Mouse (Mus musculus) kidney, postnatal 4 days (tissue): ENCODE data around the gene Sez6.
A peak's percentile ranks its signal among the peaks of the same experiment; 100 is the strongest.

ENCODE experiments used
- DNase-seq, 2 experiments: peaks; one replicate each; pipeline ENCODE4 v3.0.0; 2021; ENCODE audit warnings: mixed read lengths in 2 of 2

Gene Sez6

DNA sequence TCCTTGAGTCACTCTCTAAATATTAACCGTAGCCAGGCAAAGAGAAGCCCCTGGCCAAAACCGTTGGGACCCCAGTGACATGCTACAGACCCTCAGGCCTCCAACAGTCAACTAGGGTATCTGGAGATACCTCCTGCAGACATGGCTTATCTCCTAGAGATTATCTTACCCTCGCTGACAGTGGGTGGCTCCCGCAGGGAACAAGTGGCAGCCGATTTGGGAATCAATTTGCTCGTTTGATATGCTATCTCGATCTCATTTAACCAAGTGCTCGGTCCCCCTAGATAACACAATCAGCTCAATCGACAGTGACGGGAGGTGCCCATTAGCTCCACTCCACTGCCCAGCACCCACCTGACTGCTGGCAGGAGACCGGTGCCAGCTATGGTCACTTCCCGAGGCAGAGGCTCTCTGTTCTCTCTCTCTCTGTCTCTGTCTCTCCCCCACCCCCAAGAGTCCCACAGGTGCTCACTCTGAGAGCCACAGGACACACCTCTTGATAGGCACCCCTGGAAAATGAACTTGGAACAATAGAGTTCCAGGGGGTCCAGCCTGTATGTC is 19.6 kb downstream of the Sez6 start:
- DNase-seq: no peak

DNA sequence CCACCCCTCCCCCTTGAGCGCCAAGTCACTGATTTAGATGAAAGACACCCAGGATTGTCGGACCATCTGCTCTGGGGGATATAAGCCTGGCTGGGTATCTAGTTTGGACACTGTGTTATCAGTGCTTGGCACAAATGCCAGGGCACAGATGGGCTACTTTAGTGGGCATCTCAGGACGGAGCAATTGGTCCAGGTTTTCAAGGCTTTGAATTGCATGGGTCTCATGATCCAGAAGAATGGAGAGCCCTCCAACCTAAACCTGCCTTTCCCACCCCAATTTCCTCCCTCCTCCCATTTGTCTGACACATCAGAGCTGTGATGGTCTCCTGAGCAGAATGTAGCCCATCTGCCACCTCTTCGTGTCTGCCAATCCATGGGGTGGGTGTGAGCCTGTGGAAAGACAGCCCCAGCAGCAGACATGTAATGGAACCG is 20.2 kb downstream of the Sez6 start:
- DNase-seq: no peak

DNA sequence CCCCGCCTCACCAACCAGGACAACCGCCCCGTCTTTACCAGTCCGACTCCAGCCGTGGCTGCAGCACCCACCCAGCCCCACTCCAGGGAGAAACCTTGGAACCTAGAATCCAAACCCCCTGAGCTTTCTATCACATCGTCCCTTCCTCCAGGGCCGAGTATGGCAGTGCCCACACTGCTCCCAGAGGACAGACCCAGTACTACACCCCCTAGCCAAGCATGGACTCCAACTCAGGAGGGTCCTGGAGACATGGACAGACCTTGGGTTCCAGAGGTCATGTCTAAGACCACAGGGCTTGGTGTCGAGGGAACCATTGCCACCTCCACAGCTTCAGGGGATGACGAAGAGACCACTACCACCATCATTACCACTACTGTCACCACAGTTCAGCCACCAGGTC is 23.1 kb downstream of the Sez6 start:
- DNase-seq: peak; percentile 60 to 61

DNA sequence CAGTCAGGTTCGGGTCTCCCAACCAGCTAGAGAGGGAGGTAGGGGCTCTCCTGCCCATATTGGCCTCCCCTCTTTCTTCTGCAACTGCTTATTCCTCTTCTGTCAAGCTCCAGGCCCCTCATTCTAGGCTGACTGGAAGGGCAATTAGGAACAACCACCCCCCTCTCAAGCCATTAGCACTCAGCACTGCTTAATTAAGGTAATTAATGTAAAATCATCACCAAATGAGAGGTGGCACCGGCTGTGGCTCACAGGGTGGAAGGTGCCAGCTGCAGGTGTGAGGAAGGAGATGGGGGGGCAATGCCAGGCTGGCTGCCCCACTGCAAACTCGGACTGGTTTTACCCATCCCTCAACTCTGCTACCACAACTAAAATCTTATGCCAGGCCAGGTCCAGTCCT is 25.8 kb downstream of the Sez6 start:
- DNase-seq: no peak

DNA sequence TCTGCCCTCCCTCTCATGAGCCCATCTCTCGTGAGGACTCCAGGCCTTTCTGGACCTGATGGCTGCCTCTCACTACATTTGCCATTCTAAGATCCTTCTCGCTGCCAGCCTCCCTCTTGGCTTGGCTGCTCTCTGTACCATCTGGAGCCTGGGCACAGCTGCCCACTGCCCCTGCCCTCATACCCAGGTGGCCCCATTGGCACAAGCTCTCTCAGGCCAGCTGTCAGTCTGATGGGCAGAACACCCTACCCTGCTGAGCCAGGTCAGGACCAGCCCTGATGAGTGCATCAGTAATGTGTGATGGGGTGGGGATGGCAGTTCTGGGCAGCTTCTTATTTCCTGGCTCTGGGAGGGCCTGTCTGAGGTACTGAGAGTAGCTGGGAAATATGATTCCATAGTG is 27.7 kb downstream of the Sez6 start:
- no peak for DNase-seq

DNA sequence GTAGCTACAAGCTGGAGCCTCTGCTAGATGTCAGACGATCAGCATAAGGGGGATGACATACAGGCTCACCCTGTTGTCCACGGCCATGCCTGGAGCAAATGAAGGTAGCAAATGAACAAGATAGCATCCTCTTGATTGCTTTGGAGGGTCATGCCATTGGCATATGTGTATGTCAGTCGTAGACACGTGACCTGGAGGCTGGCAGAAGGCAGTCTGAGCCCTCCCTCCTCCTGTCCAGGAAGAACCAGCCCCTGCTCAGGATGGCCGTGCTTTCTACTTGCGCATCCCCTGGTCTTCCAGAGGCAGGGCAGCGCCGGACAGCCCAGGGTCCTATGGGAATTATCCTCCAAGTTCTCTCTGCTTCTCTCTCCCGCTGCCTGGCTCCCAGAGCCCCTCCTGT is 28.3 kb downstream of the Sez6 start:
- no peak for DNase-seq

DNA sequence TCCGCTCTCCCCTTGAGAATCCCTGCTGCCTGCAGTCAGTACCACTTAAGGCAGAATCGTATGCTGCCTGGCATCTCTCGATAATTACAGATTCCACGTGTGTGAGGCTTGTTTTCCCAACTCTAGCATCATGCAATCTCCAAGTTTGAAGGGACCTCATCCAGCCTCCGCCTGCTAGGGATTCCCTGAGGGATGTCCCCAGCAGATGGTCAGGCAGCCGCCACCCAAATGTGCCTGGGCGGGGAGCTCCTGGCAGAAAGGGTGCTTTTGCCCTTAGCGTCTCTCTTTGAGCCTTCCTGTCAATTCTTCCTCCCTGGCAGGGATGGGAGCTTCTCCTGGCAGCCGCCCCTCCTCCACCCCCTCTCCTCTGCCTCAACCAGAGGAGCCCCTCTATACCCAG is 29.6 kb downstream of the Sez6 start:
- no peak for DNase-seq

DNA sequence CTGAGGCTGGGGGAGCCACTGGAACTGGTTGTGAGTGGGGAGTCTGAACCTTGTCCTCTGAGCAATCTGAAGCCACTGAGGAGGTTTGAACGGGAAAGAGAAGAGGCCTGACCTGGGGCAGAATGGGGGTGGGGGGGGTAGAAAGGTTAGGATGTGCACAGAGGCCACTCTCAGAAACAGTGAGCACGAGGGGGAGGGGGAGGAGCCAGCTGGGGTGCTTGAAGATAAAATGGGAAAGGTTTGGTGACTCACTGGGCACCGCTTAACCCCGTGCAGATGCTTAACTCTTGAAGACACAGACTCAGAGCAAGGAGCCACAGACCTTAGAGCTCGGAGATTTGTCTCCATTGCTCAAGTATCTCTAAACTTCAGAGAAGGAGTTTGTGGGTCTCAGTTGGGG is 30.3 kb downstream of the Sez6 start:
- no peak for DNase-seq

DNA sequence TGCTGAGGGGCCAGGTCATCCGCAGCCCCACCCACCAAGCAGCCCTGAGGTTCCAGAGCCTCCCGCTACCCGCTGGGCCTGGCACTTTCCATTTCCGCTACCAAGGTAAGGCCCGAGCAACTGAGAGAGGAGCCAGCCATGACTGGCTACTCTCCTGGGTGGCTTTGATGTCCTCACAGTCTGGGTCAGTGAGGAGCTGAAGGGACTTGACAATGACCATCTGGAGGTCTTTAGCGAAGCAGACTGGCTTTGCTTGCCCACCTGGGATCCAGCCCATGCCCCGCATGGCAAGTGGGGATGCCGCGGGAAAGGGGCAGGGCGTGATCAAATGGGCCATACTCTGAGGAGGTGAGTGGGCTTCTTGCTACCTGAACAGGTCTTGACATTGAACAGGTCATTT is 32.3 kb downstream of the Sez6 start:
- DNase-seq: no peak

DNA sequence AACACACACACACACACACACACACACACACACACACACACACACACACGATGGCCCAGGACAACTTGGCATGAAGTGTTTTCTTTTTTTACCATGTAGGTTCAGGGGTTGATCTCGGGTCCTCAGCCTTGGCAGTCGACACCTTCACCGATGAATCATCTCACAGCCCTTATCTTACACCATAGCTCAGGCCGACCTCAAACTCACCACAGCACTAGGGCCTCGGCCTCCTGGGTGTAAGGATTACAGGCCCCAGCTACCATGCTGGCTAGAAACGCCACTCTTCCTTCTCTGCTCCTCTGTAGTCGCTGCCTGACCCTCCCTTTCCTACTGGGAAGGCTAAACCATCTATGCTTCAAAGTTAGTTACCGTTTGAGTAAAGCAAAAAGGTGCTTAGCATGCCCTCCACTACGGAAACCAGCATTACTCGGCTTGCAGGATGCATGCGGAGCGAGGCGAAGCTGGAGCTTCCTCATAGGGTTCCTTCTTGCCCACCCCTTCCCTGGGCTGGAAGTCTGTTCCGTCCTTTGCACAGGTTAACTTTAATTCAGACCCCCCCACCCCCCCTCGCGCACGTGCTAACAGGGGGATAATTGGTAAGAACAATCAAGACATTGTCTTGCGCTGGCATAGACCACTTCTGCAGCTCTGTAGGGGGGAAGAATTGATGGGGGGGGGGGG is 34.0 kb downstream of the Sez6 start:
- no peak for DNase-seq

DNA sequence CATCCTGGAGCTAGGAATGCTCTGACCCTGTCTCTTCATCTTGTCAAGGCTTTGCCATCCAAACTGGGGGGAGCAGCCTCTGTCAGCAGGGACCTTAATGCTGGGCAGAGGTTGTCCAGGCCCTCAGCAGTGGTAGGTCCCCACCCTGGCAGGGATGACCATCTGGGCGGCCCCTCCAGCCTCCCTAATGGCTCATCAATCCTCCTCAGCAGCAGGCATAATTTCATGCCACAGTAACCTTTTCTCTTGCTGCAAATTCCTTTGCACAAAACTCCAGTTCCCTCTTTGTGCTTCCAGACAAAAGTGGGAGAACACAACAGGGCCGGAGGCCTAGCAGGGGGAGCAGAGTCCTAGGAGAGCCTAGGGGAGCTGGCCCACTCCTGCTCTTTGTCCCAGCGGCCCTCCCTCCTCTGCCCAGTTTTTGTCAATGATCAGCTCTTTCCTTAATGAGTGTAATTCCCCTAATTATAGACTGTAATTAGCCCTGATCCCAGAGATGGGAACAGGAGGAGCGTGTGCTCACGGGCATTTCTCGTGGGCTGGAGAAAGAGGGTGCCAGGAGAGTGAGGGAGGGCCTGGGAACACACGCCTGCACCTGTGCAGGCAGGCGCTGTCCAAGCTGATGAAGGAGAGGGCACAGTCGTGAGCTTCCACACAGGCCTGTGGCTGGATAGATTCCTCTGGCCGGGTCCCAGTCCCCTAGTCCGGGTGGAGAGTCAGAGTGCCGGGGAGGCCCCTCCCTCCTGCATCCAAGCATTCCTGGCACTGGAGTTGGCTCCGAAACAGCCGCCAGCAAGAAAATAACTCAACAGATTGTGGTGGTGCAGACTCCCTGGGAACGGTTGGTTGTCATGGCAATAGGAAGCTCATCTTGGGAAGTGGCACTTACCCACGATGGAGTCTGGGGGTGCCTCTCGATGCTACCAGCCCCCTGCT is 34.8 kb downstream of the Sez6 start:
- peak; percentile 37 to 44 for DNase-seq

DNA sequence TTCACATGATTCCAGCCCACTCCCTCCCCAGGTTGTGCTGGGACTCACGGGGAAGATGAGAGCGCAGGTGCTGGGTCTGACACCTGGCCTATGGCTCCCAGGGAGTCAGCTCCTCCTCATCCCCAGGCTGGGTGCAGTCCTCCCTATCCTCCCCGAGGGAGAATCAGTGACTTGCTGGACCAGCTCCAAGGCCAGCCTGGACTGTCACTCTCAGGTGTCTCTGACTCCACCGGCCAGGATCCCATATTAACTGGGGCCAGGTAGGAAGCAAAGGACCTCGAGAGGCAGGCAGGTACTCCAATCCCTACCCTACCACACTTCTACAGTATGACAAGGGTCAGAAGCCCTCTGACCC is 35.4 kb downstream of the Sez6 start:
- DNase-seq: no peak

DNA sequence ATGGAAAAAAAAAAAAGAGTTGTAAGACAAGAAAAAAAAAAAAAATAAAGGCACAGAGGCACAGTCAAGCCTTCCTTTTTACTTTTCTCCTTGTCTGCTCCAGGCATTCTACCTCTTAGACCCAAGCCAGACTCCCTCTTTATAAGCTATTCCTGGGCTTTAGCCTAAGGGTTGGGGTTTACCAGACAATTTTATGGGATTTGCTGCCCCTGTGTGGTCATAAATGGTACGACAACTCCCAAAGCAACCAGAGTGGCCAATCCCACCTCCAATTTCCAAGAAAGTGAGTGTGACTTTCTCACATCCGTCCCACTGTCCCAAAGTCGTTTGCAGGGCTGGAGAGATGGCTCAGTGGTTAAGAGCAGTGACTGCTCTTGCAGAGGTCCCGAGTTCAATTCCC is 36.5 kb downstream of the Sez6 start:
- DNase-seq: peak; percentile 81

DNA sequence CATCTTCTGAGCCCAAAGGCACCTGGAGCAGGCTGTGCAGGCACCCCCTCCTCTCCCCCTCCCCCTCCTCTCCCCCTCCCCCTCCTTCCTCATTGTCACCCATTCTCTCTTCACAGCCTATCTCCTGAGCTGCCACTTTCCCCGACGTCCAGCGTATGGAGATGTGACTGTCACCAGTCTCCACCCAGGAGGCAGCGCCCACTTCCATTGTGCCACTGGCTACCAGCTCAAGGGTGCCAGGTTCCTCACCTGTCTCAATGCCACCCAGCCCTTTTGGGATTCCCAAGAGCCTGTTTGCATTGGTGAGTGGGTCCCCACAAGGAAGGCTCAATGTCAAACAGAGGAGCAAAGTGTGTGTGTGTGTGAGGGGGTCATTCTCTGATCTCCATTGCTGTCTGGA is 38.2 kb downstream of the Sez6 start:
- no peak for DNase-seq

DNA sequence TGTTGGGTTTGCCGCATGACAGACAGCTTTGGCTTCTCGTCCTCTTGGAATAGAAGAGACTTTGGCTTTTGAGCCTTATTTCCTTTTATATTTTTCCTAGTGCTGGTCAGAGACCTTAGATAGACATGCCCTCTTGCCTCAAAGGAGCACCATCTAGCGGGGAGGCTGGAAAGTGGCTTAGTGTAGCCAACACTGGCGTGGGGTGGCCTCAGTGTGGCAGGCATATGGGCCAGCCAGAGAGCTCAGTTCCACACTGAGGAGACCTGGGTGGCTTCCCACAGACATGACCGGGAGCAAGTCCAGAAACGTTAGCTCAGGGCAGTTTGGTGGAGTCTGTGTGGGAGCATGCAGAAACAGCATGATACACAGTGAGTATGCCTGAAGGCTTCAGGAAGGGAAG is 40.1 kb downstream of the Sez6 start:
- no peak for DNase-seq

DNA sequence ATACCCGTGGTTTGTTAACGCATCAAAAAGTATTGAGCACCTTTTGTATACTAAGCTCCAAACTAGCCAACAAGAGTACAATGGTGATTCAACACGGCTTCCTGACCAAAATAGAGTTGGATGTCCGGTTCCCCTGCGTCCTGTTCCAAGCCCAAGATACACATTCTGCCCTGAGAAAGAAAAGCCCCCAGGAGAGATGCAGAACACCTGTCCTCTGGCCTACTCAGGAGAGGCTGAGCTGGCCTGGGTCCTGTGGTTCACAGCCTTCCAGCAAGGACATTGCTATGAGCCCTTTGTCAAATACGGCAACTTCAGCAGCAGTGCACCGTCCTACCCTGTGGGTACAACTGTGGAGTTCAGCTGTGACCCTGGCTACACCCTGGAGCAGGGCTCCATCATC is 42.9 kb downstream of the Sez6 start:
- DNase-seq: no peak

DNA sequence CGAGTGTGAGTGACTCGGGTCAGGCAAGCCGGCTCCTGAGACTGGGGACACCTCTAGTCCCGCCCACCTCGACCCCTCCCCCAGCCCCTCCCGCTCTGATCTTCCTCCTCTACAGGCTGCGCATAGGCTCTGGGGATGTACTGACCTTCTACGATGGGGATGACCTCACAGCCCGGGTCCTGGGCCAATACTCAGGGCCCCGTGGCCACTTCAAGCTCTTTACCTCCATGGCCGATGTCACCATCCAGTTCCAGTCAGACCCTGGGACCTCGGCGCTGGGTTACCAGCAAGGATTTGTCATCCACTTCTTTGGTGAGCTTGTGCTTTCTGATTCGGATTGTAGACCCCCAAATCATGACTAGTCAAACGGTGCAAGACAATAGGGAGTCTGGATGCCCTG is 43.7 kb downstream of the Sez6 start:
- no peak for DNase-seq

DNA sequence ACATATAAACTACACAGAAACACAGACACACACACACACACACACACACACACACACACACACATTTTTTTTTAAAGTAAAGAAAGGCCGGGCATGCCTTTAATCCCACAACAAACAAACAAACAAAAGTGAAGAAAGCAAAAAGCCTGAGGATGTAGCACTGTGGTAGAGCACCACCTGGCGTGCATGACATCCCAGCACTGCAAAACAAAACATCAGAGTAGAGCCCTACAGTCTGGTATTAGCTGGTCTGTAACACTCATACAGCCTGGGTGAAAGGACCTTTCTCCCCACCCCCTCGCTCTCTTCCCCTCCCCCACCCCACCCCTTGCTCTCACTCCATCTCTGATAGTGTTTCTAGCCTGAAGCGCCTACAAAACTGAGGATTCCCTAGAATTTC is 45.3 kb downstream of the Sez6 start:
- no peak for DNase-seq

DNA sequence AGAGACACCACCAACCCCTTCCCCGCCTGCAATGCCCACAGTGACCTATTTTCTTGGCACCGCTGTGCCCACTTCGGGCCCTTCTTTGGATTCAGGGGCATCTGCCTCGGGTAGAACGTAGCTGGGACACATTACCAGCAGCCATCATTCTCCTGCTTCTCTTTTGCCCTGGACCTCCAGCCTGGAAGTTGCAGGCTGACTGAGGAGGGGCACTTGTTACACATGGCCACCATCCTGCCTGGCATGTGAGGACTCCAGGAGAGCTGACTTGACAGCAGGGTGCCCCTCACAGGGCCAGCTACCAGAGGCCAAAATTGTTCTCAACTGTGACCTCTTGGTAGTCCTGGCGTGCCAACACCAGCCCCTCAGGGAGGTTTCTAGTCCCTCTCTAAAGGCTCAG is 47.6 kb downstream of the Sez6 start:
- no peak for DNase-seq

DNA sequence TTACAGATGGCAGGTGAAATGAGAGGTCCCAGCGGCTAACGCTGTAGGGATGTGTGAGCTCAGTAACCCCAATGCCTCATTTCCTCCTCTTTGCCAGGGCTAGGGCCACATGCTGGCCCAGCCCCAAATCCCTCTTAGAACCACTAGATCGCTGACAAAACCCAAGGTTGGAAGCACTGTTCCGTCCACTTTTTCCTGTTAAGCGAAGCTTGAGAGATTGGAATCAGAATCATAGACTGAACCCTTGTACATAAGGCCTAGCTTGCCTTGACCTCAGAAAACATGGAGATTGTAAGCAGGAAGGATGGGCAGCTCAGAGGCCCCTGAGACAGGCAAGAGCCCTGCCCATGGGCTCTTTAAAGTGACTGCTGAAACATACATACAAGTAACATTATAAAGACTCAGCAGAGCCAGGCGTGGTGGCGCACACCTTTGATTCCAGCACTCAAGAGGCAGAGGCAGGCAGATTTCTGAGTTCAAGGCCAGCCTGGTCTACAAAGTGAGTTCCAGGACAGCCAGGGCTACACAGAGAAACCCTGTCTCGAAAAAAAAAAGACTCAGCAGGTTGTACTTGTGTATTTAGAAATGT is 48.7 kb downstream of the Sez6 start:
- DNase-seq: no peak

DNA sequence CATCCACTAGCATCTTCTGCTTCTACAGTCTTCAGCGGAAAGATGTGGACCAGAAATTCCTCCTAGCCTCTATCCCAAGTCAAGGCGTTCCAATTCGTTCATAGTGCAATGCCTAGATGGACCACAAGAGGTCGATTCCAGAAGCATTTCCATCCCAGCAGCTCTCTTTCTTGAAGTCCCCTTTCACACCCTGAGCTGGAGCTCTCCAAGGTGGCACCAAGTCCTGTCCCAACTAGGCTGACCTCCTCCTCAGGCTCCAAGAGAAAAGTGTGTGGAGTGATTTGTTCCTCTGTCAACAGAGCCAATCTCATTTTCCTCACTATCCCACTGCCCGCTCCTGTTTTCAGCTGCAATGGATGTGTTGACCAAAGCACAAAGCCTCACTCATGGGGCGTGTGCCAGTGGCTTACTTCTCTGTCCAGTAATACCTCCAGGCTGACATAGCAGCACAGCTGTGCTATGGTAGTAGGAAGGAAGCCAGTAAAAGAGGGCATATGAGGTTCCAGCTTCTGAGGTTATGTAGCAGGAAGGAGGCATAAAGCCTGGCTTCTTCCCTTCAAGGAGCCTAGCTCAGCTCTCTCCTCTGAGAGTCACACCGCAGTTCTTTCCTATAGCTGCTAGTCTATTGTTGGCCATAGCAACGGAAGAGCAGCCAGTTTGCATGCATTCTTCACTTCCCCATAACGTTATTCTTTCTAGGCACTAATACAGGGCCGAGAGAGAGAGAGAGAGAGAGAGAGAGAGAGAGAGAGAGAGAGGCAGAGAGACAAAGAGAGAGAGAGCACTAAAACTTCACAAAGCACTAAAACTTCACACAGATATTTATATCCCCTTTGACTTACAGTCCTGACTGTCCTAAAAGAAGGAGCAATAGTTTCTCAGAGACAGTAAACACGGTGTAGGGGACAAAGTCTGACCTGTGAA is 49.9 kb downstream of the Sez6 start:
- peak; percentile 71 to 82 for DNase-seq

DNA sequence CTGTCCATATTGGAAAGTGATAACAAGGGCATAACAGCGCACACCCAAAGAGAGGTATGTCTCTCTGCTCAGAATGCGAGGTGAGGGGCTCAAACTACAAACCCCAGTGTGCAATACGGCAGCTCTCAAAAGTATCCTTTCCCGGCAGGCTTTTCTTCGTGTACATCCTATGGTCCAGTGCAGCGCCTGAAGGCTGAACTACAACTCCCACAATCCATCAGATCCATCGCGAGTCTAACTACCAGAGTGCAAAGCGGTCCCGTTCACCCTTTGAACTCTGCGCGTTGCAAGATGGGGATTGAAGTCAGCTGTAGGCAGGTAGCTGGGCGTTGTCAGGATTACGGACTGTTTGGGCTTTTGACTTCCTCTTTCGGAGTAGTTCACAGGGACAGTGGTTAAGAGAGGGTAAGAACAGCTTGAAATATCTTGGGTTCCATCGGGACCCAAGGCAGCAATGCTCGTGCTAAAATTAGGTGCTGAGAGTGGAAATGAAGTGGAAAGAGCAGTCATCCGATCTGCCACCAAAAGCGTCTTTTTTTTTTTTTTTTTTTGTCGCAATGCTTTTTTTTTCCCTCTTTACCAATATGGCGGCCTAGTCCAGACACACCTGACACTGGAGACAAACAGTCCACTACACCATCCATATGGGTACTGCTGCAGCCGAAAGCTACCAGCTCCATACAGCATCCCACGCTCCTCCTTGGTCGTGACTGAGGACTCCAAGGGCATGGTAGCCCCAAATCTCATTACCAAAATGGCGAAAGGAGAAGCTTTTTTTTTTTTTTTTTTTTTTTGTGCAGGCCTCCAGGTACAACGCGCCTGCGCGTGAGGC is 51.2 kb downstream of the Sez6 start:
- DNase-seq: peak; percentile 92 to 96
